Mouse (Mus musculus): Measurements from ENCODE around the gene Upf3b.
"Not testable (repeated sequence)": the region's sequence is repeated elsewhere in the genome, so short reads cannot be mapped to it uniquely, and the experiment has no call there.

Upf3b gene

GRCm38 (mm10) chrX:37110193-37110880, at the start of gene Upf3b:
TSS of gene Upf3b (minus strand) at chrX:37110322.
- CTCF ChIA-PET = interaction anchor here in 2 of 4 experiments (0.6 to 1.0 kb wide), 4 partner anchors 25 to 293 kb away, joined by 3 to 9 read pairs (median 4); partner anchors contain the start of gene Rpl39 (in 1 of the 2)

GRCm38 (mm10) chrX:37157839-37158238, 47.7 kb upstream of the Upf3b start:
- ChIA-PET CTCF (no interaction called here), POLR2A (no interaction called here)

More at GRCm38 (mm10) chrX:37110193-37110880, at the start of gene Upf3b:
- POLR2A ChIA-PET = interaction anchor here (0.6 to 3.8 kb wide), 32 partner anchors 9 to 869 kb away, joined by 3 to 136 read pairs (median 4); partner anchors contain the start of genes Rpl39 (in 4 of the 4), Nkap (in 3 of the 4), Akap17b (in 1 of the 4) and Pgrmc1 (in 1 of the 4)

GRCm38 (mm10) chrX:37144954-37145353, 34.8 kb upstream of the Upf3b start:
- POLR2A ChIA-PET = no interaction called here
- CTCF ChIA-PET = no interaction called here

- POLR2A ChIA-PET, CTCF ChIA-PET: not testable (repeated sequence)
Measured at GRCm38 (mm10) chrX:37144498-37144897, 34.4 kb upstream of the Upf3b start.

- ChIA-PET CTCF (no interaction called here), POLR2A (interaction anchor here in 3 of 4 experiments (0.9 to 1.5 kb wide), 3 partner anchors 55 to 62 kb away, joined by 3 to 4 read pairs (median 3); partner anchors contain the start of gene Rpl39 (in 1 of the 3))
Measured at GRCm38 (mm10) chrX:37141732-37142131, 31.6 kb upstream of the Upf3b start.

- POLR2A ChIA-PET = interaction anchor here in 3 of 4 experiments (0.9 to 3.4 kb wide), 12 partner anchors 14 to 224 kb away, joined by 3 to 23 read pairs (median 6); partner anchors contain the start of genes Rpl39 (in 3 of the 3), Upf3b (in 3 of the 3) and Nkrf (in 1 of the 3)
- CTCF ChIA-PET = no interaction called here
Measured at GRCm38 (mm10) chrX:37126671-37127358, 16.7 kb upstream of the Upf3b start, which contains the start of gene Nkap. TSS of gene Nkap (plus strand) at chrX:37126795.

GRCm38 (mm10) chrX:37125511-37125910, 15.4 kb upstream of the Upf3b start:
- CTCF ChIA-PET = interaction anchor here in 1 of 4 experiments (0.6 kb wide), 1 partner anchor 47 kb away, joined by 7 read pairs; no protein-coding TSS in a partner anchor
- POLR2A ChIA-PET = interaction anchor here in 1 of 4 experiments (3.1 kb wide), 1 partner anchor 16 kb away, joined by 14 read pairs; the partner anchor contains the start of gene Upf3b

GRCm38 (mm10) chrX:37120212-37120611, 10.1 kb upstream of the Upf3b start:
- ChIA-PET POLR2A (interaction anchor here in 3 of 4 experiments (0.5 to 2.3 kb wide), 6 partner anchors 10 to 1362 kb away, joined by 3 to 7 read pairs (median 3); partner anchors contain the start of gene Upf3b (in 1 of the 3)), CTCF (no interaction called here)

- ChIA-PET CTCF (no interaction called here), POLR2A (interaction anchor here in 2 of 4 experiments (0.5 to 2.3 kb wide), 4 partner anchors 9 to 1363 kb away, joined by 3 to 9 read pairs (median 6); partner anchors contain the start of gene Upf3b (in 2 of the 2))
Measured at GRCm38 (mm10) chrX:37119585-37119984, 9.5 kb upstream of the Upf3b start.

GRCm38 (mm10) chrX:37117085-37117484, 7.0 kb upstream of the Upf3b start:
- POLR2A ChIA-PET = no interaction called here
- CTCF ChIA-PET = no interaction called here

- ChIA-PET CTCF (interaction anchor here in 1 of 4 experiments (0.6 kb wide), 1 partner anchor 160 kb away, joined by 3 read pairs; no protein-coding TSS in a partner anchor), POLR2A (interaction anchor here in 3 of 4 experiments (0.9 to 3.8 kb wide), 13 partner anchors 8 to 513 kb away, joined by 3 to 136 read pairs (median 7); partner anchors contain the start of genes Rpl39 (in 3 of the 3), Nkap (in 2 of the 3), Pgrmc1 (in 1 of the 3) and Sowahd (in 1 of the 3))
Measured at GRCm38 (mm10) chrX:37110881-37111193, 715 bp upstream of the Upf3b start.

- CTCF ChIA-PET = interaction anchor here in 2 of 4 experiments (0.6 to 1.0 kb wide), 3 partner anchors 24 to 292 kb away, joined by 3 to 9 read pairs (median 4); partner anchors contain the start of gene Rpl39 (in 1 of the 2)
- POLR2A ChIA-PET = interaction anchor here (0.6 to 3.8 kb wide), 30 partner anchors 8 to 868 kb away, joined by 3 to 136 read pairs (median 4); partner anchors contain the start of genes Rpl39 (in 4 of the 4), Nkap (in 3 of the 4), Akap17b (in 1 of the 4) and Pgrmc1 (in 1 of the 4)
Measured at GRCm38 (mm10) chrX:37109526-37110192, 463 bp downstream of the Upf3b start.

GRCm38 (mm10) chrX:37103826-37104225, 6.3 kb downstream of the Upf3b start:
- ChIA-PET CTCF (no interaction called here), POLR2A (interaction anchor here in 1 of 4 experiments (1.2 kb wide), 2 partner anchors 19 to 23 kb away, joined by 3 to 5 read pairs; partner anchors contain the start of gene Rpl39)

- ChIA-PET CTCF (interaction anchor here in 1 of 4 experiments (0.7 kb wide), 1 partner anchor 1827 kb away, joined by 8 read pairs; no protein-coding TSS in a partner anchor), POLR2A (interaction anchor here in 3 of 4 experiments (0.6 to 13.6 kb wide), 5 partner anchors 12 to 94 kb away, joined by 3 to 113 read pairs (median 4); partner anchors contain the start of genes Rpl39 (in 3 of the 3) and Upf3b (in 1 of the 3))
Measured at GRCm38 (mm10) chrX:37098681-37099080, 11.4 kb downstream of the Upf3b start.

GRCm38 (mm10) chrX:37095106-37095768, 14.9 kb downstream of the Upf3b start:
- ChIA-PET POLR2A (interaction anchor here in 3 of 4 experiments (2.4 to 13.6 kb wide), 3 partner anchors 10 to 12 kb away, joined by 6 to 113 read pairs (median 35); partner anchors contain the start of gene Rpl39 (in 3 of the 3)), CTCF (no interaction called here)

GRCm38 (mm10) chrX:37091457-37091856, 18.7 kb downstream of the Upf3b start:
- POLR2A ChIA-PET = interaction anchor here in 3 of 4 experiments (0.5 to 13.6 kb wide), 3 partner anchors 9 to 65 kb away, joined by 4 to 113 read pairs (median 6); partner anchors contain the start of gene Rpl39 (in 1 of the 3)
- CTCF ChIA-PET = no interaction called here

- ChIA-PET POLR2A (interaction anchor here in 2 of 4 experiments (0.7 to 1.3 kb wide), 3 partner anchors 10 to 21 kb away, joined by 3 to 5 read pairs (median 3); no protein-coding TSS in a partner anchor), CTCF (no interaction called here)
Measured at GRCm38 (mm10) chrX:37088778-37089177, 21.3 kb downstream of the Upf3b start.
